Mouse (Mus musculus) gastrocnemius, postnatal 25 days (tissue): ENCODE measurements at regions not wholly inside any gene's neighbourhood (a gene's known extent, or its start where the extent isn't known, plus 50 kb on each side); places are given as distances from the start of the nearest gene placed in this dataset.
"Not testable (repeated sequence)": the region's sequence is repeated elsewhere in the genome, so short reads cannot be mapped to it uniquely, and the experiment has no call there.

Source experiments
- DNase-seq: peaks from one replicate; pipeline ENCODE4 v3.0.0; 2022

GRCm38 (mm10) chr6:114538185-114538584 is 104.7 kb upstream of the Atg7 start:
- not testable (repeated sequence) for DNase-seq

GRCm38 (mm10) chr6:114550096-114550669 is 92.7 kb upstream of the Atg7 start:
- DNase-seq: not testable (repeated sequence)

- DNase-seq: not testable (repeated sequence)
Measured at GRCm38 (mm10) chr6:114553072-114553471, 89.8 kb upstream of the Atg7 start.

GRCm38 (mm10) chr6:114555186-114555585 is 87.7 kb upstream of the Atg7 start:
- DNase-seq: not testable (repeated sequence)

- peak; percentile 10 for DNase-seq
Measured at GRCm38 (mm10) chr6:114577319-114577718, 65.6 kb upstream of the Atg7 start.
